Mouse (Mus musculus) frontal cortex, postnatal 25 days (tissue): Measurements from ENCODE around the gene Tmem253.
A peak's percentile ranks its signal among the peaks of the same experiment; 100 is the strongest.

Experiments used
- DNase-seq, 2 experiments: peaks; one replicate each; pipeline ENCODE4 v3.0.0; 2022; ENCODE audit warnings: low spot score in 2 of 2

Gene Tmem253

GRCm38 (mm10) chr14:52015445-52016100, at the start of gene Tmem253:
Gene Tmem253 (plus strand): TSS chr14:52015658.
- DNase-seq = no peak

GRCm38 (mm10) chr14:51967400-51967799, 48.1 kb upstream of the Tmem253 start:
- DNase-seq = no peak

GRCm38 (mm10) chr14:51979252-51979651, 36.2 kb upstream of the Tmem253 start:
- DNase-seq = no peak

- no peak for DNase-seq
Measured at GRCm38 (mm10) chr14:51983251-51983650, 32.2 kb upstream of the Tmem253 start.

GRCm38 (mm10) chr14:51983855-51984246, 31.6 kb upstream of the Tmem253 start:
- DNase-seq = no peak

- DNase-seq = no peak
Measured at GRCm38 (mm10) chr14:51984247-51985231, 30.9 kb upstream of the Tmem253 start, which contains the start of gene Arhgef40. Gene Arhgef40 (plus strand): TSS chr14:51984719.

- no peak for DNase-seq
Measured at GRCm38 (mm10) chr14:51985301-51986152, 29.9 kb upstream of the Tmem253 start.

- no peak for DNase-seq
Measured at GRCm38 (mm10) chr14:51986153-51986505, 29.3 kb upstream of the Tmem253 start.

- no peak for DNase-seq
Measured at GRCm38 (mm10) chr14:51987177-51987576, 28.3 kb upstream of the Tmem253 start.

GRCm38 (mm10) chr14:51988731-51989130, 26.7 kb upstream of the Tmem253 start:
- DNase-seq = no peak

- DNase-seq = no peak
Measured at GRCm38 (mm10) chr14:51989461-51989970, 25.9 kb upstream of the Tmem253 start.

GRCm38 (mm10) chr14:51994453-51994852, 21.0 kb upstream of the Tmem253 start:
- no peak for DNase-seq

- no peak for DNase-seq
Measured at GRCm38 (mm10) chr14:51995219-51995871, 20.1 kb upstream of the Tmem253 start.

GRCm38 (mm10) chr14:51996231-51996841, 19.1 kb upstream of the Tmem253 start:
- no peak for DNase-seq

- no peak for DNase-seq
Measured at GRCm38 (mm10) chr14:51996866-51997265, 18.6 kb upstream of the Tmem253 start.

GRCm38 (mm10) chr14:51997483-51997882, 18.0 kb upstream of the Tmem253 start:
- no peak for DNase-seq

- peak; percentile 58 to 62 for DNase-seq
Measured at GRCm38 (mm10) chr14:52003981-52004495, 11.4 kb upstream of the Tmem253 start.

GRCm38 (mm10) chr14:52005141-52005540, 10.3 kb upstream of the Tmem253 start:
- no peak for DNase-seq

GRCm38 (mm10) chr14:52005616-52006015, 9.8 kb upstream of the Tmem253 start:
- no peak for DNase-seq

GRCm38 (mm10) chr14:52006241-52006640, 9.2 kb upstream of the Tmem253 start:
- no peak for DNase-seq
